Mouse (Mus musculus) liver, embryonic 11.5 days (tissue): ENCODE results near the gene Zhx3. TPM values are rescaled to one million over a fixed set of nuclear protein-coding genes. Genes with fewer than 3 reads are reported as not detected.

Experiments
- ATAC-seq: fragments of 200-750 bp; cut with Nextera tagmentation; replicated peaks from 2 replicates; pipeline ENCODE4 v1.8.0; 2017; ENCODE audit warnings: moderate number of reproducible peaks, mild to moderate bottlenecking, moderate TSS enrichment, moderate library complexity; ENCODE audit not compliant: low FRiP score
- DNase-seq: peaks from one replicate; pipeline ENCODE4 v3.0.0-alpha.2; 2017; ENCODE audit warnings: low spot score
- H3K27ac ChIP-seq: fragments of 300-500 bp; sonication (generic); 2 replicates; pipeline ENCODE4 v1.5.1; 2014; ENCODE audit warnings: mild to moderate bottlenecking, low read depth, low read length, control low read depth
- H3K27me3 ChIP-seq: fragments of 300-500 bp; sonication (generic); replicated peaks from 2 replicates; pipeline ENCODE4 v1.6.1; 2014; ENCODE audit warnings: low read length, mixed read lengths; ENCODE audit not compliant: control insufficient read depth, insufficient read depth
- H3K36me3 ChIP-seq: fragments of 300-500 bp; sonication (generic); 2 replicates; pipeline ENCODE4 v1.6.1; 2014; ENCODE audit warnings: mild to moderate bottlenecking, low read length, moderate library complexity, mixed read lengths; ENCODE audit not compliant: control insufficient read depth, insufficient read depth
- H3K4me1 ChIP-seq: fragments of 300-500 bp; sonication (generic); replicated peaks from 2 replicates; pipeline ENCODE4 v1.6.1; 2014; ENCODE audit warnings: low read length, mixed read lengths; ENCODE audit not compliant: control insufficient read depth, insufficient read depth
- H3K4me2 ChIP-seq: fragments of 300-500 bp; sonication (generic); 2 replicates; pipeline ENCODE4 v1.6.1; 2014; ENCODE audit warnings: mild to moderate bottlenecking, control low read depth, moderate library complexity
- H3K4me3 ChIP-seq: fragments of 300-500 bp; sonication (generic); 2 replicates; pipeline ENCODE4 v1.5.1; 2014; ENCODE audit warnings: low read depth, low read length, control low read depth
- H3K9ac ChIP-seq: fragments of 300-500 bp; sonication (generic); 2 replicates; pipeline ENCODE4 v1.6.1; 2014; ENCODE audit warnings: low read depth, low read length, control low read depth
- H3K9me3 ChIP-seq: fragments of 300-500 bp; sonication (generic); 2 replicates; pipeline ENCODE4 v1.6.1; 2016; ENCODE audit warnings: low read length, inconsistent platforms, mixed read lengths; ENCODE audit not compliant: control insufficient read depth
- WGBS: fragments of 180-500 bp; shearing (Covaris S2); extraction: QIAGEN DNeasy Blood & Tissue Kit; methylation state at CpG from one replicate; pipeline ENCODE4 v1.1.7; 2014; 5-methylcytosine and 5-hydroxymethylcytosine counted together
- polyA plus RNA-seq: library from polyadenylated mRNA; unstranded; fragments of >200 nt; fragmentation: Nextera tagmentation; extraction: Ambion mirVana; gene quantifications from 2 replicates; pipeline ENCODE4 v1.2.1, GENCODE M21; 2014

The Zhx3 gene
- polyA plus RNA-seq, 1 experiment from 2014 or later: 5.5 TPM

DNA sequence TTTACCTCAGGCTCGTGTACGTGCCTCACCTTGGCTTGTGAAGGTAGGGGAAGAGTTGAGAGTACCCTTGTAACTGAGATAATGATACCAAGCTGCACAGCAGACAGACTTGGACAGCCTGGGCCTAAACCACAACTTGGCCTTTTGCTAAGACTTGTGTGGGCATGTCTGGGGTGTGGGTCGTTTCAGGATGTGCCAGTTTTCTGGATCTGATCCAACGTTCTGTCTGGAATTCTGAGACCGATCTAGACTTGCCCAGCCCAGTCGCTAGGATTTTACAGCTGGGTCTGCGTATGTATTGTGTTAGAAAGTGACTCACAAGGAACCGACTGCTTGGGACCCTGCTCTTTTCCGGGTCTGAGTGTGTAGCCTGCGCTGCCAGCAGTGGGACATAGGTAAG lies 125.7 kb downstream of the Zhx3 start:
- peaks cover 21% of the 10 kb centered on the region for H3K36me3 ChIP-seq
- ATAC-seq: no peak
- no peak overlapping the region for H3K9ac ChIP-seq
- H3K4me2 ChIP-seq: no peak overlapping the region
- peaks cover 14% of the 10 kb centered on the region for H3K4me1 ChIP-seq
- H3K9me3 ChIP-seq: no peaks in the 10 kb centered on the region
- no peak overlapping the region for H3K4me3 ChIP-seq
- no peak overlapping the region for H3K27ac ChIP-seq
- no peaks in the 10 kb centered on the region for H3K27me3 ChIP-seq
- WGBS: 87% methylated on average over 10 of the region's 10 CpGs
- no peak for DNase-seq

DNA sequence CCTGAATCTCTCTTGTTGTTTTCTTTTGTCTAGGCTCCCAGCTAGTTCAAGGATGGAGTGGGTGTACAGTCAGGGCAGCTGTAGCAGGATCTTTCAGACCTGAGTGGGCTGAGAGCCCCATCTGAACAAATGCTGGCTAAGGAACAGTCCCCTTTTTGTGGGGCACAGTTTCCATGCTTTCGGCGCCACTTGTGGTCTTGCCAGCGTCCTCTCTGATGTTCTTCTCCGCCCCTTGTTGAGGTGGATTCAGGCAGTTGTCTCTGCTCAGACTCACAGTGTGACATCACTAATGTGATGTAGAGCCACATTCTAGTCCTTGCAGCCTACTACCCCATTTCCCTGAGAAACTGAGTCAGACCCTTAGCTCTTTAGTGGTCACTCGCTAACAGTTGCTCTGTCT lies 126.2 kb downstream of the Zhx3 start:
- H3K4me2 ChIP-seq: no peak overlapping the region
- 91% methylated on average over 5 of the region's 5 CpGs for WGBS
- H3K27ac ChIP-seq: no peak overlapping the region
- peaks cover 18% of the 10 kb centered on the region for H3K36me3 ChIP-seq
- H3K4me3 ChIP-seq: no peak overlapping the region
- DNase-seq (no peak), ATAC-seq (no peak)
- no peak overlapping the region for H3K9ac ChIP-seq
- H3K4me1 ChIP-seq: peaks cover 17% of the 10 kb centered on the region
- H3K9me3 ChIP-seq: no peaks in the 10 kb centered on the region
- no peaks in the 10 kb centered on the region for H3K27me3 ChIP-seq

DNA sequence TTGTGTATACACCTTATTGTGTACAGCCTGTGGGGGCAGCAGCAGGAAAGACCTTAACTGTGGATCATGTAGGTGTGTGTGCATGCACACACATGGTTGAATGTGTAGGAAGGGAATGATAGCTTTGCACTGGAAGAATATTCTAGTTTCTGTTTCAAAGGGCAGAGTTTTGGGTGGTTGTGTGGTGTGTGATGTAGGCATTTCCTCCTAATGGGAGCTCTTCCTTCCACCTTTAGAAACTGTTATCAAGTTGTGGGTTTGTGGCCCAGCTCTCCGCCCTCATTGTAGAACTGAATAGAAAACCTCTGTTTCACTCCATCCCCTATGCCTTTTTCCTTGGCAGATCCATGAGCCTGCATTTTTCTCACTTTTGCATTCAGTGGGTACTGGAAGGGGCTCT lies 127.3 kb downstream of the Zhx3 start:
- Histone ChIP-seq H3K36me3 (peaks cover 18% of the 10 kb centered on the region), H3K4me3 (no peak overlapping the region), H3K4me2 (no peak overlapping the region), H3K4me1 (peaks cover 24% of the 10 kb centered on the region), H3K9ac (no peak overlapping the region), H3K27me3 (no peaks in the 10 kb centered on the region), H3K27ac (no peak overlapping the region), H3K9me3 (no peaks in the 10 kb centered on the region)
- ATAC-seq (no peak), DNase-seq (no peak)
- WGBS: 65% methylated on average over 1 of the region's 1 CpGs

DNA sequence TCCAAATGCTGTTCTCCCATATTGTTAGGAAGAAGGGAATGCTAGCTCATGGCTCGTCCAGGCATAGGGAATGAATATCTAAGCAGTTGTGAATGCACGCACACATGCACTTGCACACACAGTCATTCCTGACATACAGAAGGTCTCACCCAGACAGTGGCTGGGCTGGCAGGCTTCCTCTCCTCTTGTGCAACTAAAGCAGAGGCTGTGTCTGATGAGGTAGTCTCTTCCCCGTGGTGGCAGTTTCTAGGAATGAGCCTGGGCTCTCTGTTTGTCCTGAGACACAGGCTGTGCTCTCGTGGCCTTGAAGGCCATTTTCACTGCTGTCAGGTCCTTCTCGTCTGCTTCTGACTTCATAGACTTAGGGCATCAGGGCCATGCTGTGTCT lies 128.0 kb downstream of the Zhx3 start:
- H3K36me3 ChIP-seq: peaks cover 18% of the 10 kb centered on the region
- H3K4me2 ChIP-seq: no peak overlapping the region
- H3K4me1 ChIP-seq: peaks cover 31% of the 10 kb centered on the region
- ATAC-seq (no peak), DNase-seq (no peak)
- H3K4me3 ChIP-seq: no peak overlapping the region
- no peak overlapping the region for H3K27ac ChIP-seq
- no peaks in the 10 kb centered on the region for H3K9me3 ChIP-seq
- H3K9ac ChIP-seq: no peak overlapping the region
- H3K27me3 ChIP-seq: no peaks in the 10 kb centered on the region
- 65% methylated on average over 5 of the region's 5 CpGs for WGBS

DNA sequence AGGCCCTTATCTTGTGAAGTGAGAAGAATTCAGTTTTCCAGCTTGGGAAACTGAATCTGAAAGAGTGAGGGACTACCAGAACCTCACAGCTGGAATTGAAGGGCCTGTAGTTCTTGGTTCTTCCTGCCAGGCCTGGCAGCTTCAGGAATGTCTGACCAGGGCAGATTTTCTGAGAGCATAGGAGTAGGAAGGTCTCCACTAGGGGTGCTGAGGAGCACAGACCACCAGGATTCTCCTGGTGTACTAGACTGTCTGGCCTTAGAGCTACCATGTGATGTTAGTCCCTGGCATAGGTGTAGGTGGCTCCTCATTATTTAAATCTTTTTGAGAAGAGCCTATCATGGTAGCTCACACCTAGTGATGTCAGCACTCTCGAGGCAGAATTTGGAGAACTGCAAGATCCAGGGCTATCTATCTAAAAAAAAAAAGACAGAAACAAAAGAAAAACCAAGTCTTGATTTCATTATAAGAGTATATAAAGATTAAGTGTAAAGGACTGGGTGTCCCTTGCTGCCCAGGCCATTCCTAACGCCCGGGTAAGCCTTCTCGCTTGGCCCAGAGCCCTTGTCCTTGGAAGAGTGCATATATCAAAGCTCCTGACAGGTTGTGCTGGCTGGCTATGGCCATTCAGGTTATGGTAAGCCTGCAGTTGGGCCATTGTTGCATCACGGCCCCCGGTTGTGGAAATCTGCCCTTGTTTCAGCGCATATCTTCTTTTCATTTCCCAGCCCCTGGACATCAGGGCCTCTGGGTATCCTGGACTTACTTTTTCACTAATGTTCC lies 128.6 kb downstream of the Zhx3 start:
- H3K4me1 ChIP-seq: peaks cover 37% of the 10 kb centered on the region
- 77% methylated on average over 7 of the region's 7 CpGs for WGBS
- DNase-seq (no peak), ATAC-seq (no peak)
- no peak overlapping the region for H3K4me2 ChIP-seq
- H3K9me3 ChIP-seq: no peaks in the 10 kb centered on the region
- H3K4me3 ChIP-seq: no peak overlapping the region
- H3K27me3 ChIP-seq: no peaks in the 10 kb centered on the region
- H3K27ac ChIP-seq: no peak overlapping the region
- H3K9ac ChIP-seq: no peak overlapping the region
- peaks cover 15% of the 10 kb centered on the region for H3K36me3 ChIP-seq

DNA sequence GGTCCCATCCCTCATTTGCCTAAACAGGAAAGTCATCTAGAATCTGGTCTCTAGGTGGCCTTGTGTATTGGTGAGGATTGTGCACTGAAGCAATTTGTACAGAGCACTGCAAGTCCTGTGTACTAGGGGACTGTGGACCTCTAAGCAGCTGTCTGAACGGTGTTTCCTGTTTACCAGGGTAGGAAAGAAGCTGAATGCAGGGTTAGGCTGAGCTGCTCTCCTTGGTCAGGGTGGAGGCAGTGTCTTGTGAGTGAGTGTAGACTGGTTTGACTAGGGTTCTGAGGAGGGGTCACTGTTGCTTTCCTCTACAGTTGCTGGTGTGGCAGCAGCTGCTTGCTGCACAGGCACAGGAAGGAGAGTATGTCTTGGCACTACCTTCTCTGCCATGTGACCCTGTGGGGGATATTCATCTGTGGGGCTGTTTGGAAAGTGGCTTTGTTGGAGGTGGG lies 130.6 kb downstream of the Zhx3 start:
- H3K4me2 ChIP-seq: no peak overlapping the region
- H3K36me3 ChIP-seq: peaks cover under 1% of the 10 kb centered on the region; the same call in 1 of the 2 replicates
- no peaks in the 10 kb centered on the region for H3K27me3 ChIP-seq
- H3K9me3 ChIP-seq: no peaks in the 10 kb centered on the region
- H3K4me3 ChIP-seq: no peak overlapping the region
- DNase-seq (no peak), ATAC-seq (no peak; the same call in 1 of the 2 replicates)
- peaks cover 41% of the 10 kb centered on the region for H3K4me1 ChIP-seq
- H3K27ac ChIP-seq: peak overlapping the region; percentile 2; the same call in 1 of the 2 replicates
- WGBS: 32% methylated on average over 1 of the region's 1 CpGs
- no peak overlapping the region for H3K9ac ChIP-seq

DNA sequence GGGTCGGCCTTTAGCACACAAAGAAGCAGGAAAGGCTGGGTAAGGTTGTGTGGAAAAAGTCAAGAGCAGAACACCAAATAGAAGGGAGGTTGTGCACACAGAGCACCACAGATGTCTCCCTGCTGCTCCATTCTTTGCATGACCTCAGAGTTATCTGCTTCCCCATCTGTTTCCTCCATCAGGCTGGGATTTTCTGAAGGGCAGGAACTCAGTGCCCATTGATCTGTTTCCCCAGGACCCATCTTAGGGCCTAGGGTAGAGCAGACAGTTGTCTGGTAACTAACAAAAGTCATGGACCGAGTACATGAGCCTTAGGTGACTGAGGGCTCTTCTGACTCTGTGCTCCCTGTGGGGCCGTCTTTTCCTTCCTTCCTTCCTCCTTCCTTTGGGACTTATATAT lies 131.2 kb downstream of the Zhx3 start:
- WGBS: 38% methylated on average over 3 of the region's 3 CpGs
- Histone ChIP-seq H3K27me3 (no peaks in the 10 kb centered on the region), H3K4me1 (peaks cover 41% of the 10 kb centered on the region), H3K4me2 (no peak overlapping the region), H3K9ac (no peak overlapping the region), H3K27ac (peak overlapping the region; percentile 2; the same call in 1 of the 2 replicates), H3K4me3 (no peak overlapping the region), H3K9me3 (no peaks in the 10 kb centered on the region), H3K36me3 (no peaks in the 10 kb centered on the region; the same call in 1 of the 2 replicates)
- DNase-seq: no peak
- ATAC-seq: no peak

DNA sequence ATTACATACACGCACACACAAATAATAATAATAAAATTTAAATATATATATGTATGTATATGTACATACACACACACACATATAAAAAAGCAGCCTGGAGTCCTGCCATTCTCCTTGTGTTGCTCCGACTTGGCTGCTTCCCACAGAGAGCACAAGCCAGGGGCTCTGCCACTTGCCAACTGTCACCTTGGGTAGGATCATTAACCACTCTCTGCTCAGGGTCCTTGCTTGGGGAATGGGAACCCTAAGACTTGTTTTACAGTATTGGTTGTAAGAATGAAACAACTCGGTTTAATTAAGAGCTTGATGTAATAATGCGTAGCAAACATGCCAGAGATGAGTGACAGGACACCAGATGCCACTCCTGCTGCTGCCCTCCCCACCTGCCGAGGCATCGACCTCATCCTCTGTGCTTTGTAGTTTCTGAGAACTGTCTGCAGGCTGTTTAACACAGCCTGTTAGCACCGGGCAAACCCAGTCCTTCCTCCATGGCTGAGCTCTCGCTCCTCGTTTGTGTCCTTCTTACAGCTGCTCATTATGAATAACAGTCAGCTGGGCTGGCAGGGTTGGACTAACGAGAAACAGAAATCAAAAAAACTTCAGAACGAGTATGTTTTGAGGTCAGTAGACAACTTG lies 132.2 kb downstream of the Zhx3 start:
- Histone ChIP-seq H3K27ac (no peak overlapping the region), H3K36me3 (no peaks in the 10 kb centered on the region; the same call in 1 of the 2 replicates), H3K27me3 (no peaks in the 10 kb centered on the region), H3K9ac (no peak overlapping the region), H3K4me1 (peaks cover 41% of the 10 kb centered on the region), H3K4me2 (no peak overlapping the region), H3K4me3 (no peak overlapping the region), H3K9me3 (no peaks in the 10 kb centered on the region)
- no peak for DNase-seq
- no peak for ATAC-seq
- WGBS: 67% methylated on average over 11 of the region's 11 CpGs
